Mouse (Mus musculus) liver, adult (tissue): Measurements from ENCODE around the gene Gm11027.

Experiments used
- GATA4 ChIP-seq: IDR thresholded peaks from 2 replicates; pipeline ENCODE4 v1.6.1; 2014; ENCODE audit warnings: mild to moderate bottlenecking, low read length; ENCODE audit not compliant: insufficient replicate concordance

The Gm11027 gene

GRCm38 (mm10) chr12:116306042-116306441 is 30.9 kb downstream of the Gm11027 start:
- no peak for TF ChIP-seq GATA4

- TF ChIP-seq GATA4, result no peak
Measured at GRCm38 (mm10) chr12:116307870-116308269, 32.7 kb downstream of the Gm11027 start.

GRCm38 (mm10) chr12:116308612-116309011 is 33.4 kb downstream of the Gm11027 start:
- no peak for TF ChIP-seq GATA4

DNA sequence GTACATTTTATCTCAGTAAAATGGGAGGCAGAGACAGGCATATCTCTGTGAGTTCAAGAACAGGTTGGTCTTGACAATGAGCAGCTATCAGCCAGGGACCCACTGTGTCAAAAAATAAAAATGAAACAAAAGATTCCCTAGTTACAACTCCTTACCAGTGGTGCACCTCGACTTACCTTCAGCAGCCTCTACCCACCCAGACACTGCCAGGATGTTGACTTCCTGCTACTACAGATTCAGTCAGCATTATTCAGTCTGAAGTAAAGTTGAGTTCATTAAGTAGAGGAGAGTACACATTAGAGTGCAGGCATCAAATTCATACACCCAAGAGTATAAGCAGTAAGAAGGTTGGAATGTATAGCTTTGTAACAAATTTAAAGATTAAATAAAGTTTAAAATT is 38.6 kb downstream of the Gm11027 start:
- TF ChIP-seq GATA4, result no peak

GRCm38 (mm10) chr12:116315498-116315897 is 40.3 kb downstream of the Gm11027 start:
- no peak for TF ChIP-seq GATA4

- TF ChIP-seq GATA4, result no peak
Measured at GRCm38 (mm10) chr12:116317818-116318217, 42.6 kb downstream of the Gm11027 start.
